Mouse (Mus musculus): ENCODE results near the gene Ifrd1. TPM values are rescaled to one million over a fixed set of nuclear protein-coding genes. Genes with fewer than 3 reads are reported as not detected.
A peak's percentile ranks its signal among the peaks of the same experiment; 100 is the strongest.
"Not testable (repeated sequence)": the region's sequence is repeated elsewhere in the genome, so short reads cannot be mapped to it uniquely, and the experiment has no call there.

The Ifrd1 gene
- total RNA-seq, 2 experiments from 2014 or later = 89.3 to 102 TPM

DNA sequence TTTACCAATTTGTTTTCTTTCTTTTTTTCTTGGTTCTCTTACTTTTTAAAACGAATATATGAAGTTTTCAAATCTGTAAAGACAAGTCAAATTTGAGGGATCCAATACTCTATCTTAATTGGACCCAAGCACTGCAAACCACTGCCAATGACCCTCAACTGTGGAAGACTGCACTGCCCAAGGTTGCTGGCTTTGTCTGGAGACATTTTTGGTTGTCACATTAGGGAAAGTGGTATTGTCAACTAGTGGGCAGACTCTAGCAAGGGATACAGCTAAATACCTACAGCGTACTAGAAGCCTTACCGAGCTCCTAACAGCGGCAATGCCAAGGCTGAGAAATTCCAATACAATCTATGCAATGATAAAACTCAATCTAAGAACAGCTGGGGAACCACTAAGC lies 40.4 kb downstream of the Ifrd1 start:
- no peak for DNase-seq (ENCODE audit: low spot score in 2 of 2)
- no peak overlapping the region for H3K4me3 ChIP-seq
- TF ChIP-seq CTCF (conservative IDR thresholded peaks at IDR 0.05) = no peak
- H3K27ac ChIP-seq = no peak overlapping the region

DNA sequence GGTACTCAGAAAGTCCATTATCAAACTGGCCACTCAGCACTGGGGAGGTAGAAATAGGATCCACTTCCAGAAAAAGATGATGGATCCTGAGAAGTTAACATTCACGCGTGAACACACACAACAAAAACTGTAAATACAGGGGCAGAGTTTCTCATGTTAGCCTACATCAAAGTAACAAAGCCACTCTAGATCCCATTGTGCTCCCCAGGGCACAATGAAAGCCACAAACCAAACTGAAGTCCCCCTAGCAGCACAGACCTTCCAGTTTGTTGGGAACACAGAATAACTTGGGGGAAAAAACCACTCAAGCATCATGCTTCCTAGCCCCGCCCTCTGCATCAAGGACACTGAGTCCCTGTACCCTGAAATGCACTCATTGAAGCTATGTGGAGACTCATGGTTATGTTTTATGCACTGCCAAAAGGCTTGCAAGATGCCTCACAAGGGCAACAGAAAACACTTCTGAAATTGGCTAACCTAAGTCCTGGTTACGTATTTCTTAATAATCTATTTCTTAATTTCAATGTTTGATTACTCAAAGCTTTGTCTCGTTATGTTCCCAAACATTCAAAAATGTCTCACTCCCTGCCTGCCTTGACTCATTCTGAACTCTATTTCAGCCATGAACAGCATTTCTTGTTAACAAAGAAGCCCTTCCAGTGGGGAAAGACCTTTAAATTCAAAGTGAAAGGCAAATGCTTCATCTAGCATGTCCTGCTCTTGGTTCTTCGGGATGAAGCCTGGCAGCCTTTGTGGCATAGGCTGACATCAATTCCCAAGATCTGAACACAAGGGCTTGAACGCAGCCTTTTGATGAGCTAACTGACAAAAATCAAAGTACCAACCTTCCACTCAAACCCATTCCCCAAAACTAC lies 45.9 kb downstream of the Ifrd1 start:
- DNase-seq (ENCODE audit: low spot score in 2 of 2) = no peak
- H3K4me3 ChIP-seq = no peak overlapping the region
- no peak overlapping the region for H3K27ac ChIP-seq
- no peak for TF ChIP-seq CTCF (conservative IDR thresholded peaks at IDR 0.05)

DNA sequence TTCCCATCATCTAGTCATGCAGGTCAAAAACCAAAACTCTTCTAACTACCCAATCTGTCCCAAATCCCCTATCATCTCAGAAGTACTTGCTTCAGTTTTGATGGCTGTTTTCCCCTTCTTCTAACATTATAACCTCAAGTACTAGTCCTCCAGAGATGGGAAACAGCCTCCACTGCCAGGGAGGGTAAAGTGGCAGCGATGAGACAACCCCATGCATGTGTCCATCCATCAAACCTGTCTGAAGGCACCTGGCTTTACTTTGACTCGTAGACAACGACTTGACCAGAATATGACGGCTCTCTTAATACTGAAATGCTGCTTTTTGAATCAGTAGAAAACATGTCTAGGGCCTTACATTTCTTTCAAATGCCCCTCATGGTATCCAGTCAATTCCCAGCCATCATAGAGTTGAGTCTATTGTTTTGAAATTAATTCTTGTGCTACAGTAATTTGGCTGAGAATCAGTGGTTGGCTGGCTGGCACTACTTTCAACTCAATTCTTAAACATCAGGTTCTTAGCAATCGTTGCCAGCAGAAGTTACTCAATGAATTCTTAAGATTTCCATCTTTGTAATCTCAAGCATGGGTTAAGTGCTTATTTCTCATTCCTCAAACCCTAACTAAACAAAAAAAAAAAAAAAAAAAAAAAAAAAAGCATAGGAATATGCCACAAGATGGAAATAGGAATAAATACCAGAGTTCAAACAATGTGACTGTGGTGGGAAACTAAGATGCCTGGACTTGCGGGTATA lies 47.6 kb downstream of the Ifrd1 start:
- Histone ChIP-seq H3K27ac (no peak overlapping the region), H3K4me3 (no peak overlapping the region)
- DNase-seq (ENCODE audit: low spot score in 2 of 2) = no peak
- no peak for TF ChIP-seq CTCF (conservative IDR thresholded peaks at IDR 0.05)

DNA sequence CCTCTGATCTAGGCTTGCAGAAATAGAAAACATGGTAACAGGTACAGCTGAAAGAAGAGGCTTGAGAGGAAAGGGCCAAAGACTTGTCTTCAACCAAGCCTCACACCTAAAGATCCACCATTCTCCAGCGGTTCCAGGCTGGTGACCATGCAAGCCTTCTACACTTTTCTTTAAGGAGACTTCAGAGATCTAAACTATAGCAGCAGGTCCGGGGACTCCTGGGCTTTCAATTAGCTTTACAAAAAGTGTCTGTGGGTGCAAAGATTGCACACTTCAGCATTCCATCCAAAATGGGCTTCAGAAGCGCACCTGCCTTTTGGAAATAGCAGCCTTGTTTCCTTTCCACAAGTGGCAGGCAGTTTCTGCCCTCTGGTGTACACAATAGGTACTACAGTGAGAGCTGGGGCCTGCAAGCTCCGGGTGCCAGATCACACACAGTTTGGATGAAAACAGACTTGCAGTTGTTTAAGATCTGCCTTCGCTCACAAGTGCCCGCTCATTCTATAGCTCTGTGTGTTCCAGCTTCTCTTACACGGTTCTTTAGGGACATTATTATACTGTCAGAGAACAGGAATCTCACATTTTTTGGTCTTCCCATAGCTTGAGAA lies 48.4 kb downstream of the Ifrd1 start:
- Histone ChIP-seq H3K27ac (no peak overlapping the region), H3K4me3 (no peak overlapping the region)
- peak; percentile 94 for TF ChIP-seq CTCF (conservative IDR thresholded peaks at IDR 0.05)
- DNase-seq (ENCODE audit: low spot score in 2 of 2) = peak; percentile 74 to 79

DNA sequence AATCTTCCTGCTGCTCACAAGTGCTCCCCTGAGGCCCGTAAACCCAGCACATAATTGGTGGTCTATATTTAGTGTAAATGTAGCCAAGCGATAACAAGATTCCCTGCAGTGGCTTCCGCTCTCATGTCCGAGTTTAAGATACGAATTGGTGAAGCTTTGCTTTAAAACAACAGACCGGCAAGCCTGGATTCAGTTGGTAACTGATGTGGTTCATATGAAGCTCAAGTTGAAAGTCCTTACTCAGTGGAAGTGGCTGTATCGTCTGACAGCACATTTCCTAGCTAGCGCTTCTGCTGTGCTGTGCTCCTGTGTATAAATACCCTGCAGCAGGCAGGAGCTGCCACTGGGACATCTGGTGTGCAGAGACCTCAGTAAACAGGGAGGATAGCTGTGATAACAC lies 49.0 kb downstream of the Ifrd1 start, which contains the start of gene Lsmem1:
Gene Lsmem1, minus strand, starts transcription at position 189 of the 400 bp plus-strand sequence.
- H3K4me3 ChIP-seq = no peak within 1 kb of the TSS
- DNase-seq (ENCODE audit: low spot score in 2 of 2) = no peak
- H3K27ac ChIP-seq = 0 out of 2 replicates have a peak within 1 kb of the TSS, but pooled peaks have one; percentile 18
- no peak for TF ChIP-seq CTCF (conservative IDR thresholded peaks at IDR 0.05)

DNA sequence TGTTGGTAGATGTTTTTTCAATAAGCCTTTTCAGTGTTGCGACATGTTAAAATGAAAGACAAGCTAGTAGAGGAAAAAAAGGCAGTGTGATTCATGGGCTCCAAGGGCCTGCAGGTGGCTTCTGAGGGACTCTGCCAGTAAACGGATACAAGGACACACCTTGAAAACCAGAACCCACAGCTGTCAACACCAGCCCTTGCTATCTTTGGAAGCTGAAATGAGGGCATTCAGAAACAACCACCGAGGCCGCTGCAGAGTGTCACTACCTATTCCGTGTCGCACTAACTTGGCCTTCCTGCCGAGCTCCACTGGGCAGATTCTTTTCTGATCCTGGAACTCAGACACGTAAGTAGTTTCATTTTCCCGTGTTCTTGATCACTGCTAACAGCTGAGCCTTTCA lies 49.9 kb downstream of the Ifrd1 start:
- DNase-seq (ENCODE audit: low spot score in 2 of 2) = no peak
- no peak for TF ChIP-seq CTCF (conservative IDR thresholded peaks at IDR 0.05)
- Histone ChIP-seq H3K27ac (no peak overlapping the region), H3K4me3 (no peak overlapping the region)

DNA sequence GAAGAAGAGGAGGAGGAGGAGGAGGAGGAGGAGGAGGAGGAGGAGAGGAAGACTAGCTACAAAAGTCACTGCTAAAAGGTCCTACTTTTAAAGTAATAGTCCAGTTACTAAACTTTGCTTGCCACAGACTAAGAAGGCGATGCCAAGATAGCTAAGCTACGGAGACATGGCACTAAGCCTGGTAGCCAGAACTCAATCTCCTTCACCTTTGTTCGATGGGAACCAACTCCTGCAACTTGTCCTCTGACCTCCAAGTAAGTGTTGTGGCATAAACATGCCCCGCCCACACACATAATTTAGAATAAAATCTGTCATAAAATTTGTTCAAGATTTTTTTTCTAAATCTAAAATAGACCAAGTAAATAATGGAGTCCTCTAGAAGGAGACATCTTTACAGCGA lies 50.3 kb downstream of the Ifrd1 start:
- no peak overlapping the region for H3K4me3 ChIP-seq
- no peak for TF ChIP-seq CTCF (conservative IDR thresholded peaks at IDR 0.05)
- no peak for DNase-seq (ENCODE audit: low spot score in 2 of 2)
- H3K27ac ChIP-seq = no peak overlapping the region

DNA sequence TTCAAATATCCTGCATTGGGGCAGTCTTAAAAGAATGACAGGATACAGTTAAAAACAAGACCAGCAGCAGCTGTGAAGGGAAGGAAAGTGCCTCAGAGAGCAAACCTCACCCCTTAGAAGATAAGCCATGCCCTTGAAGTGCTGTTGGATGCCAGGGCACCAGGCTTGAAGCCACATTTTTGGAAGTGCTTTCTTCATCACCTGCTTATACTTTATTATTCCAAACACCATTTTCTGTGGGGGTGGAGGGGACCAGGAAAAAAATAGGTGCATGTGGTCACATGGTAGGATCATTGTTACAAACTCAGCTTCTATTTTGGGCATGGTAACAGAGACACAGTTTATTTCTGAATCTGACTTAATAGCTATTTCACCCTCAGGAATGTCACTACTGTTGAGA lies 50.8 kb downstream of the Ifrd1 start:
- no peak for TF ChIP-seq CTCF (conservative IDR thresholded peaks at IDR 0.05)
- no peak for DNase-seq (ENCODE audit: low spot score in 2 of 2)

DNA sequence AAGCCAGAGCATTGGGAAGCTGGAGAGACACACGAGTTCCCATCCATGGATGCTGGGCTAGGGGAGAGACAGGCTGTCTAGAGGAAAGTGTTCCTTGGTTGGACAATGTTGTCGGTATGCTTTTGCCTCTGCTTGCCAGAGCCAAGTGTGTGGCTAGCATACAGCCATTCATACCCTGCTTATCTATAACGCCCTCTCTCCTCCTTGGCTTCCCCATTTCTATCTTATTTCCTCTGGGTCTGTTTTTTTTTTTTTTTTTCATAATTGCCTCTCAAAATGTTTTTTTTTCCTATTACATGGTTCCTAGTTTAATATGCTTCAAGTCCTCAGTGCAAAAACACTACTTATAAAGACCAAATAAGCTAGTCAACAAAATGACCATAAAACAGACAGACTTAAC lies 62.8 kb downstream of the Ifrd1 start:
- no peak overlapping the region for H3K4me3 ChIP-seq
- no peak for DNase-seq (ENCODE audit: low spot score in 2 of 2)
- TF ChIP-seq CTCF (conservative IDR thresholded peaks at IDR 0.05) = no peak
- H3K27ac ChIP-seq = no peak overlapping the region

More for the DNA sequence above, 50.8 kb downstream of the Ifrd1 start:
- H3K27ac ChIP-seq = no peak overlapping the region
- H3K4me3 ChIP-seq = no peak overlapping the region

DNA sequence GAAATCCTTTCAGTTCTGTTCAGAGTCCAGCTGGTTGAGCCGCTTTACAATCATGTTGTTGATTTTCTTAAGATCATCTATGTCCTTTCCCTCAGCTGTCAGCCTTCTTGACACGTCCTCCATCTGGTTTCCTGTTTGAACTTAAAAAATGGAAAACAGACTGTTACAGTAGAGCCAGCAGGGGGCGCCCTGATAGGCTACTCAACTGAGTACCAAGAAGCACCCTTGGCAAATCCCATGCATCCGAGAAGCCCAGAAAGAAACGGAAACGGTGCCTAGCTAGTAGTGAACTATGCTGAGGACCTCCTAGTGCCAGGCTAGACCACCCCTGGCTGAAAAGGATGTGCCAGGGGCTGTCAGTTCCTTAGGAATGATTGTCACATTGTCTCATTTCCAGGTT lies 71.2 kb downstream of the Ifrd1 start:
- no peak overlapping the region for H3K4me3 ChIP-seq
- peak in 1 of 2 experiments; percentile 29 for DNase-seq (ENCODE audit: low spot score in 2 of 2)
- TF ChIP-seq CTCF (conservative IDR thresholded peaks at IDR 0.05) = peak; percentile 82
- no peak overlapping the region for H3K27ac ChIP-seq

DNA sequence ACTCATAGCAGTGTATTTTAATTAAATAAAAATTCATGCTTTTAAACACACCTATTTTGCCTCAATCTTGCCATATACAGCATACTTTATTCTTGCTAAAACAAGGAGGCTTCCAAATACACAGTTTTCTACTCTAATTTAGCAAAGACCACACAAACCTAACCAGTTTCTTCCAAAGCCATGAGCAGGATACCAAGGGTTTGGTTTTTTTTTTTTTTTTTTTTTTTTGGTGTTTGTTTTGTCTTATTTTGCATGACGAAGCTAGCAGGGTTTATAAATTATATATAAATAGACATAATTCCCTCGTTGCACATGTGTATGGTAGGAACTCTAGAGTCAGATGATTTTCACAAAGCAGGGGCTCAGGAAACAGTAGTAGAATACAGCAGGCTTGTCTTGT lies 72.1 kb downstream of the Ifrd1 start:
- TF ChIP-seq CTCF (conservative IDR thresholded peaks at IDR 0.05) = no peak

DNA sequence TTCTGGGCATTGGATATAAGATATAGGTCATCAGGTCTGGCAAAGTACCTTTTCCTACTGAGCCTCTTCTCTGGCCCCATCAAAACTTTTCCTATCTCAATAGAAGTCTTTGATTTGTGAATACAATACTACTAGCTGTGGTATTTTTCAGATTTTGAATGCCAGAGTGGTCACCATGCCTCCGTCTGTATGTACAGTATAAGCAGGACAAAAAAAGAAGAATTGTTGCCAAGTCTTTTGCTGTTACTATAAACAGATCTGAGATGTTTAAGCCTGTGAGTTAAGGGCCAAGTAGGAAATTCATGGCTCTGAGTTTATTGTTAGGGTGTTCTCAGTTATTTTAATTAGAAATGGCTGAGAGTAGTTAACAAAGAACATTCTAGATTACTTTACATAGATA lies 73.1 kb downstream of the Ifrd1 start:
- not testable (repeated sequence) for DNase-seq (ENCODE audit: low spot score in 2 of 2); H3K27ac ChIP-seq; H3K4me3 ChIP-seq

More for the DNA sequence above, 72.1 kb downstream of the Ifrd1 start:
- Histone ChIP-seq H3K4me3 (no peak overlapping the region), H3K27ac (no peak overlapping the region)
- DNase-seq (ENCODE audit: low spot score in 2 of 2) = no peak

DNA sequence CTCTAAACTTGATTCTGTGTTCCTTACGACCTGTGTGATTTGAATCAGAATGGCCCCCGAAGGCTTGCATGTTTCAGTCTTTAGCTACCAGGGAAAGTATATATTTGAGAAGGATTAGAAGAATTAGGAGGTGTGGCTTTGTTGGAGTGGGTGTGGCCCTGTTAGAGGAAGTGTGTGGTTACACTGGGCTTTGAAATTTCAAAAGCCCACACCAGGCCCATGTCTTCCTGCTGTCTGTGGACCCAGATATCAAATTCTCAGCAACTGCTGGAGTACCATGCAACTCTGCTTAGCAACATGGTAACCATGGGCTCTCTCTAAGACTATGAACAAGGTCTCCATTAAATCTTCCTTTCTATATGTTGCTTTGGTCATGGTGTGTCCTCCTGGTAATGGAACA lies 76.7 kb downstream of the Ifrd1 start:
- TF ChIP-seq CTCF (conservative IDR thresholded peaks at IDR 0.05) = no peak
- Histone ChIP-seq H3K27ac (no peak overlapping the region), H3K4me3 (no peak overlapping the region)
- DNase-seq (ENCODE audit: low spot score in 2 of 2) = no peak

Data from layer of hippocampus, adult 2 months (tissue).